Mouse (Mus musculus) cortical plate, adult 2 months (tissue): ENCODE measurements around the gene Adamts18.

Experiments used
- CTCF ChIP-seq: fragments of 200-500 bp; IDR thresholded peaks from 2 replicates; pipeline ENCODE4 v1.5.1; 2011; ENCODE audit warnings: mild to moderate bottlenecking, control low read depth, low read length; ENCODE audit not compliant: insufficient read depth; ENCODE audit errors: extremely low read depth
- POLR2A ChIP-seq: fragments of 200-500 bp; IDR thresholded peaks from 2 replicates; pipeline ENCODE4 v1.6.1; 2011; ENCODE audit warnings: mild to moderate bottlenecking, low read length, control low read depth; ENCODE audit not compliant: insufficient read depth; ENCODE audit errors: extremely low read depth

DNA sequence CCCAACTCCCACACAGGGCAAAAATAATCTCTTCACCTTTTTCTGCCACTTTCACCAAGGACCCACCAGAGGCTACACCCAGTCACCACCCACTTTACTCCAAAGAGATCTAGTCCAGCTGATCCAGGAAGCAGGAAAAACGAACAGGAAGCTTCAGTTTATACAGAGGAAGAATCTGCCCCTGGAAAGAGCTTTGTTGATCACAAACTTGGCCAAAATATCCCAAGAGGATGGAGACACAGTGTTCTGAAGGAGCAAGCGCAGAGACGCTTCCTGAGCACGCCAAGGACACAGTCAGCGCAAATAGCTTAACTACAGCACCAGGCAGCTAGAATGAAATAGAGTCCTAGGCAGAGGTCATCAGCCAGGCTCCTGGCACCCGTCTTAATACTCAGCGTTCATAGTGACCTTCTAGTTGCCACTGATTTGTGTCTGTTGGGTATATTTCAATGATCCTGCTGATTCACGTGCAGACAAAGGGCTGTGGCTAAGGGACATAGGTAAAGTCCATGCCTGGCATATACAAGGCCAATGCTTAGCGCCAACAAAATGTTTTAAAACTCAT is 113.0 kb downstream of the Adamts18 start:
- TF ChIP-seq POLR2A (no peak), CTCF (no peak)
